Mouse (Mus musculus) embryo, embryonic 10 days (tissue): Measurements from ENCODE around the gene Gm21748.
"Not testable (repeated sequence)": the region's sequence is repeated elsewhere in the genome, so short reads cannot be mapped to it uniquely, and the experiment has no call there.

Experiments
- DNase-seq: peaks from one replicate; pipeline ENCODE4 v3.0.0-alpha.2; 2015; ENCODE audit warnings: low spot score

Gm21748 gene

GRCm38 (mm10) chrY:90839077-90839476 is at the start of gene Gm21748:
Gene Gm21748 (minus strand): TSS chrY:90839177.
- DNase-seq, result not testable (repeated sequence)
